Mouse (Mus musculus) frontal cortex, postnatal 36 days (tissue): ENCODE measurements around the gene Tmem94.

Experiments
- DNase-seq, 2 experiments: peaks; one replicate each; pipeline ENCODE4 v3.0.0; 2022; ENCODE audit warnings: low spot score in 2 of 2

Tmem94 gene

GRCm38 (mm10) chr11:115832064-115832463, 66.8 kb downstream of the Tmem94 start:
- no peak for DNase-seq

GRCm38 (mm10) chr11:115832523-115832922, 67.3 kb downstream of the Tmem94 start:
- no peak for DNase-seq

GRCm38 (mm10) chr11:115833021-115833513, 67.8 kb downstream of the Tmem94 start:
- DNase-seq, result no peak

GRCm38 (mm10) chr11:115834033-115834432, 68.8 kb downstream of the Tmem94 start:
- no peak for DNase-seq

DNA sequence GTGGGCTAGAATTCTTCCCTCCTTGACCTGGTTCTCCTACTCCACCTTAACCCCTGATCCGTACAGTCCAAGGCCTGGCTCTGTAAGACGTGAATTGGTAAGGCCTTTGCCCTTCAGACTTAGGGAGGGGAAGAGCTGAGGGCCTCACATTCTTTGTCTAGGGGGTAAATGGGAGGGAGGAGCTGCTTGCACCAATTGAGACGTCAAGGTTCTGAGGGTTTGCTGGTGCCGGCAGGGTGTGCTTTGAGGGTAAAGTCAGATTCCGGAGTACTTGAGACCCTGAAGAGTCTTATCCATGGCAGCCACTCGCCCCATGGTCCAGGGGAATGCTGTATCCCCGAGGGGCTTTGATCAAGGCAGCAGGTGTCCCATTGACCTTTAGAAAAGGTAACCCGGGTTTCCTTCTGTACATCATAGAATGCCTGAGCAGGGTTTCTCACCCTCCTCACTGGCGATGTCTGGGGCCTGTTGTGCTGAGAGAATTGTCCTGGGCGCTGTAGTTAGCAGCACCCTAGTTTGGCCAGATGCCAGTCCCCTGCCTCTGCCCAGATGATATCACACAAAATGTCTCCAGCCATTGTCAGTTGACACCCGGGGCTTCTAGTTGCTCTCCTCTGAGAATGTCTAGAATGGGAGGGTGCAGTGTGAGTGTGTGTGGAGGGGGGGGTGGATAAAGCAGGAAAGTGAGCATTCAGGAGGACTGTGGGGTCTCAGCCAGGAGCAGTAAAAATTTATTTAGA, 71.6 kb downstream of the Tmem94 start:
- DNase-seq, result no peak

GRCm38 (mm10) chr11:115837606-115838345, 72.5 kb downstream of the Tmem94 start:
- no peak for DNase-seq

DNA sequence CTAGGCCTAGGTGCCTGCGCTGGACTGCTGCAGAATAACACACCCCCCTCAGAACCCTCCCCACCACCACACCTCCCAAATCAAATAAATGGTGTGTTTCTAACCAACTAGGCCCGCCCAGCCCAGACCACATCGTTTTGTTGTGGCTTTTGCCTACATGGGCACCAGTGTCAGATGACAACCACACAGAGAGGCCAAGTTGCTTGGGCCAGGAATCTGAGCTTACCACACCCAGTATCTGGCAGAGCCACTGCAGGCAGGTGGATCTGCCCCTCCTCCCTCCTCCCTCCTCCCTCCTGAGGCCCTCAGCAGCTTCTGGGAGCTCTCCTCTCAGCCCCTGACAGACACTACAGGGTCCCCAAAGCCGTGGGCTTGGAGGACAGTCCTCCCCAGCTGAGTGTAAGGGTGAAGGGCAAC, 73.7 kb downstream of the Tmem94 start:
- no peak for DNase-seq

DNA sequence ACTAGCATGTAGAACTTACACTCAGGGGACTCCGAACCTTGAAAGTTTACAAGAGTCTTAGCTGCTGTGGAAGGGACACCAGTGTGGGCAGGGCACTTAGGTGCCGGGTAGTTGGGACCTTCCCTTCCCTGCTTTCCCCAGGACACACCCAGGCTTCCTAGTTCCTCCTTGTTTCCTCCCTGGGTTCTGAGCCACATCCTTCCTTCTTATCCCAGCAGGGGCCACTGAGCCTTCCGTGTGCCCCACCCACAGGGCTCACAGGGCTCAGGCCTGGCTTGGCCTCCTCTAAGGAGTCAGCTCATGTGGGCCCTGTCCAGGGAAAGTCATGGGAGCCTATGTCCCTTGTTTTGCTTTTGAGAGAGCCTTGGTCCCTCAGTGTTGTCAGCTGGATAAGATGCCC, 74.5 kb downstream of the Tmem94 start:
- DNase-seq, result no peak

- DNase-seq, result no peak
These were observed 75.8 kb downstream of the Tmem94 start for GRCm38 (mm10) chr11:115841044-115841443.

- DNase-seq, result no peak
These were observed 76.8 kb downstream of the Tmem94 start for GRCm38 (mm10) chr11:115841961-115842550.

DNA sequence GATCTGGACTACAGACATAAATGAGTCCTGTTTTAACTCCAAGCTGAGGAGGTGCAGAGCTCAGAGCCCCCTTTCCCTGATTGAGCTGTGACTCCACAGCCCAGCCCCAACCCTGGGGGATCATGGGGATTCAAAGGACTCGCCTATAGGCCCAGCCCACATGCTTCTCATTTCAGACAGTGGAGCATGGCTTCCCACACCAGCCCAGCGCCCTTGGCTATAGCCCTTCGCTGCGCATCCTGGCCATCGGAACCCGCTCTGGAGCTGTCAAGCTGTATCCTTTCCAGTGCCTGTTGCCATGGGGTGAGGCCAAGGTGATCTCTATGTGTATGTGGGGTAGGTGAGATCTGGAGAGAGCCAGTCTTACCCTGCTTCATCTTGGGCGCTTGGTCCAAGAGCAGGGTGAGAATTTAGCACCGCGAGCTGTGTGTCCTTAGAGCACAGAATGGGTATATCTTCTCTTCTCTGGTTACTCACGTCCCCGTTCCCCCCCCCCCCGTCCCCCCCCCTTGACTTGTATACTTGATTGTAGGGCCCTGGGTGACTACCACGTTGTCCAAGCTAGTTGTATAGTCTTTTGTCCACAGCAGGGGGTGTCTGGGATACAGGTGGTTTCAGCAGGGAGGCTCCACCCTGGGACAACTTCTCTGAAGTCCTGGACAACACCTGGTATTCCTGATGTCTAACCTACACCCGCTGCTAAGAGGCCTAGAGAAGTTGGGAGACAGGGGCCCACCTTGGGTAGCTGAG, 78.1 kb downstream of the Tmem94 start:
- DNase-seq, result no peak

DNA sequence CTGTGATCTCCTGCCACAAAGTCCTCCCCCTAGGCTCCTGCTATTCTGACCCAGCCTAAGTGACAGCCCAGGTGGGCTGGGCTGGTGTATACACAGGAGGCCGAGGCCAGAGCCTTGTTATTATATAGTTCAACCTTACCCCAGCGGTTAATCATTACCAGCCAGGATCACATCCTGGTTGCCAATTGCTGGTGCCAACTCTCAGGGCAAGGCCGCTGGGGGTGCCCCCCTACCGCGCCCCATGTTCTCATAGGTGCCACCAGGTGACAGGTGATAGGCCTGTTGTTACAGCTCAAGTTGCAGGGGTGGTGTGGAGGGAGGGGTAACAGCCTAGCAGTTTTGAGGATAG, 78.6 kb downstream of the Tmem94 start:
- DNase-seq, result no peak

DNA sequence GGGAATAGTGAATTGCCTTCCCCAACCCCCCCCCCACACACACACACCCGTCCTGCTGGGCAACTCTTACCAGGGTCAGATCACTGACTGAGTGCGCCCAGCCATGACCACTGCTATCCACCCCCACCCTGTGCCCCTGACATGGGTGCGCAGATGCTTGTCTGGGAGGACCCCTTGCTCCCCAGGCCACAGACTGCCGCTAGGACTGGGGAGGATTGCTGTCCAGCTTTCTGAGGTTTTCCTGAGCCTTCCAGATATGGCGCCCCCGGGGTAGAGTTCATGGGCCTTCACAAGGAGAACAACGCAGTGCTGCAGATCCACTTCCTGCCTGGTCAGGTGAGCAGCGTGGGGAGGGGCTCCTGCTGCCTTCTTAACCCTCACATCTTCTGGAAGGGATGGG, 79.0 kb downstream of the Tmem94 start:
- DNase-seq, result no peak

DNA sequence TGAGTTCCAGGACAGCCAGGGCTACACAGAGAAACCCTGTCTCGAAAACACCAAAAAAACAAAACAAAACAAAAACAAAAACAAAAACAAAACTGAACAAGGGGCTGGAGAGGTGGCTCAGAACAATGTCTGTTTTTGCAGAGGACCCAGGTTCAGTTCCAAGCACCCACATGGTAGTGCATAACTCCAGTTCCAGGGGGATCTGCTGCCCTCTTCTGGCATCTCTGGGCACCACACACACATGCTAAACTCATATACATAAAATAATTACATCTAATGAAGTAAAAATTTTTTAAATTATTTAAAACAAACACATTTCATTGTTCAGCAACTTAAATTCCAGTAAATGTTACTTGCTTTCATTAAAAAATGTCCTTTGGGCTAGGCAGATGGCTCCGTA, 80.6 kb downstream of the Tmem94 start:
- no peak for DNase-seq
